Mouse (Mus musculus) stomach, embryonic 14.5 days (tissue): ENCODE data around the gene Dnttip2. TPM values are rescaled to one million over a fixed set of nuclear protein-coding genes. Genes with fewer than 3 reads are reported as not detected.

ENCODE experiments used
- ATAC-seq: fragments of 200-750 bp; cut with Nextera tagmentation; 2 replicates; pipeline ENCODE4 v1.8.0; 2017; ENCODE audit warnings: low read depth, moderate TSS enrichment; ENCODE audit not compliant: insufficient number of reproducible peaks, insufficient read depth, low FRiP score
- H3K27ac ChIP-seq: fragments of 300-500 bp; sonication (generic); 2 replicates; pipeline ENCODE4 v1.5.1; 2014; ENCODE audit warnings: mild to moderate bottlenecking, low read length, moderate library complexity, mixed read lengths
- H3K27me3 ChIP-seq: fragments of 300-500 bp; sonication (generic); 2 replicates; pipeline ENCODE4 v1.6.1; 2014; ENCODE audit warnings: low read length, control low read depth, mixed read lengths; ENCODE audit not compliant: control insufficient read depth, insufficient read depth
- H3K36me3 ChIP-seq: fragments of 300-500 bp; sonication (generic); 2 replicates; pipeline ENCODE4 v1.6.1; 2014; ENCODE audit warnings: mild to moderate bottlenecking, control low read depth, low read length, moderate library complexity, mixed read lengths; ENCODE audit not compliant: control insufficient read depth, insufficient read depth
- H3K4me1 ChIP-seq: fragments of 300-500 bp; sonication (generic); 2 replicates; pipeline ENCODE4 v1.6.1; 2014; ENCODE audit warnings: low read length, control low read depth, mixed read lengths; ENCODE audit not compliant: control insufficient read depth, insufficient read depth
- H3K4me2 ChIP-seq: fragments of 300-500 bp; sonication (generic); replicated peaks from 2 replicates; pipeline ENCODE4 v1.6.1; 2014; ENCODE audit warnings: low read depth, low read length, control low read depth
- H3K4me3 ChIP-seq: fragments of 300-500 bp; sonication (generic); 2 replicates; pipeline ENCODE4 v1.5.1; 2014; ENCODE audit warnings: low read depth, low read length, control low read depth
- H3K9ac ChIP-seq: fragments of 300-500 bp; sonication (generic); replicated peaks from 2 replicates; pipeline ENCODE4 v1.6.1; 2014; ENCODE audit warnings: low read depth, mild to moderate bottlenecking, control low read depth, low read length, moderate library complexity, mixed read lengths
- H3K9me3 ChIP-seq: fragments of 300-500 bp; sonication (generic); 2 replicates; pipeline ENCODE4 v1.6.1; 2016; ENCODE audit warnings: low read depth, low read length, control low read depth; ENCODE audit not compliant: control insufficient read depth
- WGBS: fragments of 180-500 bp; shearing (Covaris S2); extraction: QIAGEN DNeasy Blood & Tissue Kit; methylation state at CpG from one replicate; pipeline ENCODE4 v1.1.7; 2014; 5-methylcytosine and 5-hydroxymethylcytosine counted together
- polyA plus RNA-seq: library from polyadenylated mRNA; unstranded; fragments of >200 nt; fragmentation: Nextera tagmentation; extraction: Ambion mirVana; gene quantifications from 2 replicates; pipeline ENCODE4 v1.2.1, GENCODE M21; 2014

Gene Dnttip2
- polyA plus RNA-seq, 1 experiment from 2014 or later, result 72.3 TPM

DNA sequence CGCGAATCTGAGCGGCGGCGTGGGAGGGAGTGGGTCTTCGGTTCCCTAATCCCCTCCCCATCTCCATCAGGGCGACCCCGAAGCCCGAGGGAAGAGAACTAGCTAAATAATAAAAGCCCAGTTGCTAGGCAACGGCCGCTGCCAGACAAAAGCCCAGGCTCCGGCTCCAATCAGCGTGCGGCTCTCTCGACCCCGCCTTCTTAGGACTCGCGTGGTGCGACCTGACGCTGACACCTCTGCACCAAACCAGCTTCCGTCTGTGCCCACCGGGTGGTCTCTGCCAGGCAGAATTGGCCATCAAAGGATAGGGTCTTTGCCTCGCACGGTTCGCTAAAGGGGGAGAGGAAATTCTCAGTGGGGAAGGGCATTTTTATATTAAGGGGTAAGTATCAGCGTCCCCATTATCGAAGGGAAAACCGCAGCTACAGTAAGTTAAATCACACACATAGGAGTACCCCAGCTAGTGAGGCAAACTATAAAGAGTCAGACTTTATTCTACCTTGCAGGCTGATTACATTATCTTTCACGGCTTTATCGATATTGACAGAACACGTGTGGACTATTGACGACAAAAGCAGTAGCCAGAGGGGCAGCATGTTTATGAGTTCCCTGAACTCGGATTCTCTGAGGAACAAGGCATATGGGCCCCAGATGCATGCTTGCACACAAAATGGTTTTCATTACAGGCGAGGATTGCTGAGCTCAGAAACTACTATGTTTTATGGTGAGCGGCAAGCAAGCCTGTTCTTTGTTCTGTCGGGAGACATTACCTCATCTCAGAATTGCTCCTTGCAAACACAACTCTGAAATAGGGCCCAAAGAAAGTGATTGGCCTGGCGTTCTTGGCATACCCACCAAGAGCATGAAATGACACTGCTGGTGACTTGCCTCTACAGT lies 20.0 kb downstream of the Dnttip2 start, which contains the start of gene Bcar3:
Bcar3 (plus strand) TSS at position 183 of the 897 bp plus-strand sequence.
- peak; percentile 78 for ATAC-seq
- H3K4me2 ChIP-seq, result peak within 1 kb of the TSS; percentile 70
- H3K4me3 ChIP-seq, result peak within 1 kb of the TSS; percentile 79
- no peaks in the 10 kb centered on the region for H3K36me3 ChIP-seq
- peak within 1 kb of the TSS; percentile 96 for H3K27ac ChIP-seq
- H3K9me3 ChIP-seq, result no peaks in the 10 kb centered on the region
- H3K27me3 ChIP-seq, result no peaks in the 10 kb centered on the region
- WGBS, result 5% methylated on average over 36 of the region's 37 CpGs
- H3K4me1 ChIP-seq, result 0 out of 2 replicates have a peak, but pooled peaks cover 7% of the 10 kb centered on the region
- peak within 1 kb of the TSS; percentile 81 for H3K9ac ChIP-seq

DNA sequence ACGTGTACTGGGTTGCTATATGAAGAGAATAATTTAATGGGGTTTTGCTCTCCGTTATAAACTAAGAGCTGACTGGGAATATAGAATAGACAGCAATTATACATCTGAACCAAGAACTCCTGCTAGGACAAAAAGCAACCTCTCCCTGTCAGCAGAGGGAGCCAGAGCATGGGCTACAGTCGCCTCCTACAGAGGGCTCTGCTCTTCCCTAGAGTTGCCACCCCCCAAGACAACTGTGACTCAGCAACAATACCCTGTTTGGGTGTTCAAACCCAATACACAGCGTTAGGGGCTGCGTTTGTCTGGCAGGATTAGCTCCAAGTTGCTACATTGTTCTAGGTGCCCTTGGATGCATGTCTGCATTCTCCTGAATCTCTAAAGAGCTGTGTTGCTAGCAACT lies 21.3 kb downstream of the Dnttip2 start:
- 0 out of 2 replicates have a peak, but pooled peaks cover 7% of the 10 kb centered on the region for H3K4me1 ChIP-seq
- H3K9me3 ChIP-seq, result no peaks in the 10 kb centered on the region
- H3K27ac ChIP-seq, result no peak overlapping the region
- no peaks in the 10 kb centered on the region for H3K27me3 ChIP-seq
- no peaks in the 10 kb centered on the region for H3K36me3 ChIP-seq
- 17% methylated on average over 5 of the region's 5 CpGs for WGBS
- ATAC-seq, result no peak
- no peak overlapping the region for H3K9ac ChIP-seq
- no peak overlapping the region for H3K4me3 ChIP-seq
- no peak overlapping the region for H3K4me2 ChIP-seq

DNA sequence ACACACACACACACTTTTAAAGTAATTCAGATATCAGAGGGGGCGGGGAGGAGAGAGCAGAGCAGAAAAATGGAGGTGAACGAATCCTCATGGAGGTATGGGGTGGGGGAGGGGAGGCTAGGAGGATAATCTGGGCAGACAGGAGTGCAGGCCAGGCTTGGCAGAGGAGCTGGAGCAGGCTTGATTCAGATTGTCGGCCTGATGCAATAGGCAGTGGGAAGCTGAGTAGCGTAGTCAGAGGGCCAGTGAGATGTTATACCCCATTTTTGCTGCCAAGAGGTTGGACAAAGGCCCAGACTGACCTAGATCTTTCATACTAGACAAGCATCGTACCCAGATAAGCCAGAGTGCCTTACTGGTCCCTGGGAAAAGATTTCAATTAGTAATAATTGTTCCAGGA lies 22.8 kb downstream of the Dnttip2 start:
- Histone ChIP-seq H3K4me1 (0 out of 2 replicates have a peak, but pooled peaks cover 7% of the 10 kb centered on the region), H3K9me3 (no peaks in the 10 kb centered on the region), H3K27ac (no peak overlapping the region), H3K4me3 (no peak overlapping the region), H3K36me3 (no peaks in the 10 kb centered on the region), H3K9ac (no peak overlapping the region), H3K27me3 (no peaks in the 10 kb centered on the region), H3K4me2 (no peak overlapping the region)
- WGBS, result 60% methylated on average over 5 of the region's 5 CpGs
- no peak for ATAC-seq

DNA sequence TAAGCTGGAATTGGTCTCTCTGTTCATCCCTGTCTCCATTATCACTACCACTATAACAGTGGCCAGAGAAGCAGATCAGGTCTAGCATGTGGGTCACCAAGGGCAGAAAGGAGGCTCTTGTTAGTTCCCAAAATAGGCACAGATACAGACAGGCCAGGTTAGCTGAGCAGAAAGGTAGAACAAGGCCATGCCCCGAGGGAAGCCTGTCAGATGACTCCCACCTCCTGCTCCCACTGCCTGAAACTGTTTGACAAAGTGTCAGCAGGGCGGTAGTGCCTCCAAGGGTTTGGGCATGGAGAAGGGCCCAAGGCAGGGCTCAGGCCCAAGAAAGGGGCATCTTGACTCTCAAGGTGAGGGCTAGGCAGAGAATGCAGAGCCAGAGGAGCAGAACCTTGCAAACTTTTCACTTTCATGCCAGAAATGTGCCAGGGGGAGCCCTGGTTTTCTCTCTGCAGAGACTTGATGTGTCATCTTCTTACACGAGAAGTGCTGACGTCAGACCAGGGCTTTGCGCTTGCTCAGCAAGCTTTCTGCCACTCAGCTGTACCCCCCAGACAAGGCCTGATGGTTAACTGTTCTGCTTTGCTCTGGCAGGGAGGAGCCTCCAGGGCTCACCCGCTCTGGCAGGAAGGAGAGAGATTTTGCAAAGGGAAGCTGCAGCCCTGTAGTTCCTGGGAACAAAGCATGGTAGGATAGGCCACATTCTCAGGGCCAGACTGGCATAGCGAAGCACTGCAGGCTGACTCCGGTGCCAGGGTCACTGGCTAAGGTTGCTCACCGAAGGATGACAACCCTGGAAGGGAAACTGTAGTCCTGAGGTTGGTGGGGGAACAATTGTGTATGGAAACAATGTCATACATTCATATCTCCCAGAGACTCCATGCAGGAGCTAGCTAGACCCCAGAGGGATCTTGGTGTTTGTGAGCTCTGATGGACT lies 27.1 kb downstream of the Dnttip2 start:
- H3K9ac ChIP-seq, result no peak overlapping the region
- WGBS, result 58% methylated on average over 9 of the region's 9 CpGs
- no peaks in the 10 kb centered on the region for H3K4me1 ChIP-seq
- ATAC-seq, result no peak; the same call in 1 of the 2 replicates
- H3K9me3 ChIP-seq, result no peaks in the 10 kb centered on the region
- no peaks in the 10 kb centered on the region for H3K27me3 ChIP-seq
- no peaks in the 10 kb centered on the region for H3K36me3 ChIP-seq
- no peak overlapping the region for H3K4me3 ChIP-seq
- H3K27ac ChIP-seq, result no peak overlapping the region
- H3K4me2 ChIP-seq, result no peak overlapping the region

DNA sequence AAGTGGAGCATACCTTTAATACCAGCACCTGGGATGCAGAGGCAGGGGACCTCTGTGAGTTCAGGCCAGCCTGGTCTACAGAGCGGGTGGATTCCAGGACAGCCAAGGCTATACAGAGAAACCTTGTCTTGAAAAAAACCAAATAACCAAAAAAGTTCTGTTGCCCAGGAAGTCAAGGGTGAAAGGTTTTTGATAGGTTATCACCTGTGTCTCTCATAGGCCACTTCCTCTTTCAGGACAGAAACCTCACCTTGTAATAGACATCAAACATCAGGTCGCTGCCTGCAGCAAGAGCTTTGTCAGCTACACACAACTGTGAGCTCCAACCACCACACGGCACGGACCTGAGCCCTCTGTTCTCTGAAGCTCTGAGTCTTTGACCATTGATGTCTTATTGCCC lies 30.4 kb downstream of the Dnttip2 start:
- ATAC-seq, result no peak
- WGBS, result 81% methylated on average over 4 of the region's 4 CpGs
- no peak overlapping the region for H3K27ac ChIP-seq
- H3K4me1 ChIP-seq, result no peaks in the 10 kb centered on the region
- no peak overlapping the region for H3K9ac ChIP-seq
- no peaks in the 10 kb centered on the region for H3K27me3 ChIP-seq
- no peak overlapping the region for H3K4me3 ChIP-seq
- H3K36me3 ChIP-seq, result no peaks in the 10 kb centered on the region
- no peak overlapping the region for H3K4me2 ChIP-seq
- no peaks in the 10 kb centered on the region for H3K9me3 ChIP-seq

DNA sequence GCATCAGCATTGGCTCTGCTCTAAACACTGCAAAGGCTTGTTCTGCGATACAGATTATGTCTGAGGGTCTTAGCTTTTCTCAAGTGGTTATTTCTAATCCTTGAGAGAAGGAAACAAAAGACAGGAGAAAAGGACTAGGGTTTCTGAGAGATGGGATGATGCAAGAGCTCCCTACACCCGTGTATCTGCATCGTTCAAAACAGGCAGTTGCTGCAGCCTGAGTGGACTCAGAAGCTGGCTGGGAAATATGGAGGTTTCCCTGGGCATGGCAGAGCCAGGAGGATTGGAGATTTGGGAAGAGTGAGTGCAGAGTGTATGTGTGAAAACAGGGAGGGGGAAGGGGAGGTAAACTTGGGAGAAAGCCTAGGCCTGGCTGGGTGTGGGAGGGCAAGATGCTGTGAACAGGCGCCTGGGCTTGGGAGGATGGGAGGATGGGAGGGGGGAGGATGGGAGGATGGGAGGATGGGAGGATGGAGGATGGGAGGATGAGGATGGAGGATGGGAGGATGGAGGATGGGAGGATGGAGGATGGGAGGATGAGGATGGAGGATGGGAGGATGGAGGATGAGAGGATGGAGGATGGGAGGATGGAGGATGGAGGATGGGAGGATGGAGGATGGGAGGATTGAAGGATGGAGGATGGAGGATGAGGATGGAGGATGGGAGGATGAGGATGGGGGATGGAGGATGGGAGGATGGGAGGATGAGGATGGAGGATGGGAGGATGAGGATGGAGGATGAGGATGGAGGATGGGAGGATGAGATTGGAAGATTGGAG lies 33.9 kb downstream of the Dnttip2 start:
- H3K9me3 ChIP-seq, result no peaks in the 10 kb centered on the region
- no peaks in the 10 kb centered on the region for H3K27me3 ChIP-seq
- ATAC-seq, result no peak
- H3K9ac ChIP-seq, result no peak overlapping the region
- WGBS, result 63% methylated on average over 4 of the region's 4 CpGs
- no peak overlapping the region for H3K4me3 ChIP-seq
- no peak overlapping the region for H3K4me2 ChIP-seq
- H3K36me3 ChIP-seq, result no peaks in the 10 kb centered on the region
- H3K27ac ChIP-seq, result no peak overlapping the region
- H3K4me1 ChIP-seq, result no peaks in the 10 kb centered on the region

DNA sequence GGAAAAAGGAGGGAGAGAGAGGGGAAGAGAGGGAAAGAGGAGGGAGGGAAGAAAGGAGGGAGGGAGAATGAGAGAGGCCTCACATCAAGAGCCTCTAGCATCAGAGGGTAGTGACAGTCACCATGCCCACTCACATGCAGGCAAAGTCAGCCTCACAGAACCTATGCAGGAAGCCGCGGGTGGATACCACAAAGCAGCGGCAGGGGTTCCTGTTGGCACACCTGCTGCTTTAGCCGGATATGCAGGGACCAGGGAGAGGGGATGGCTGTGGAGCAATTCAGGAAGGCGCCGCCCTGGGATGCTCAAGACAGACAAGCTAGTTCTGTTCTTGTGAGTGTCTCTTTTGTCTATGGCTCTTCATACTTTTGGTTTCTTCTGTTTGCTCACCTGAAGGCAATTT lies 34.8 kb downstream of the Dnttip2 start:
- no peak overlapping the region for H3K9ac ChIP-seq
- H3K27ac ChIP-seq, result no peak overlapping the region
- no peaks in the 10 kb centered on the region for H3K9me3 ChIP-seq
- ATAC-seq, result no peak
- H3K4me2 ChIP-seq, result no peak overlapping the region
- 25% methylated on average over 6 of the region's 6 CpGs for WGBS
- no peak overlapping the region for H3K4me3 ChIP-seq
- H3K4me1 ChIP-seq, result no peaks in the 10 kb centered on the region
- no peaks in the 10 kb centered on the region for H3K27me3 ChIP-seq
- H3K36me3 ChIP-seq, result no peaks in the 10 kb centered on the region

DNA sequence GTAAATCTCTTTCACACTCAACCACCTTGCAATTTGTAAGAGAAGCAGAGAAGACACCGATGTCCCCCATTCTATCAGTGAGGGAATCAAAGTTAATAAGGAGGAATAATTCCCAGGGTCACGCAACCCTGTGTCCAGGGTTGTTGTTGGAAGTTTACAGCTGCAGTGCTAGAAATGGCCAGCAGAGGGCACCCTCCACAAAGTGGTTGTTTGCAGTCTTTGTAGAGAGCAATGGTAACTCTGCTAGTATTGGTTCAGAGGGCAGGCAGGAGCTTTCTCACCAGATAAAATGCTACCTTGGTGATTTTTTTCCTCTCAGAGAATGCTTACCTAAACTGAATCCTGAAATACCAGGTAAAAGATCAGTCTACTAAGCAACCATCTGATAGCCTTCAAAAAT lies 37.9 kb downstream of the Dnttip2 start:
- H3K9ac ChIP-seq, result no peak overlapping the region
- no peak overlapping the region for H3K27ac ChIP-seq
- H3K4me2 ChIP-seq, result no peak overlapping the region
- no peaks in the 10 kb centered on the region for H3K36me3 ChIP-seq
- 20% methylated on average over 2 of the region's 2 CpGs for WGBS
- H3K4me3 ChIP-seq, result no peak overlapping the region
- no peaks in the 10 kb centered on the region for H3K27me3 ChIP-seq
- no peaks in the 10 kb centered on the region; the same call in 1 of the 2 replicates for H3K4me1 ChIP-seq
- ATAC-seq, result no peak
- no peaks in the 10 kb centered on the region for H3K9me3 ChIP-seq
